Mouse (Mus musculus) midbrain, embryonic 14.5 days (tissue): Measurements from ENCODE around the gene Mst1r. TPM values are rescaled to one million over a fixed set of nuclear protein-coding genes. Genes with fewer than 3 reads are reported as not detected.

Experiments
- ATAC-seq: fragments of 200-750 bp; cut with Nextera tagmentation; 2 replicates; pipeline ENCODE4 v1.8.0; 2017; ENCODE audit warnings: moderate number of reproducible peaks, moderate library complexity; ENCODE audit not compliant: low FRiP score, low TSS enrichment
- DNase-seq: peaks from one replicate; pipeline ENCODE4 v3.0.0-alpha.2; 2015
- H3K27ac ChIP-seq: fragments of 300-500 bp; sonication (generic); replicated peaks from 2 replicates; pipeline ENCODE4 v1.5.1; 2014; ENCODE audit warnings: mild to moderate bottlenecking, low read depth, low read length, moderate library complexity
- H3K27me3 ChIP-seq: fragments of 300-500 bp; sonication (generic); 2 replicates; pipeline ENCODE4 v1.6.1; 2014; ENCODE audit warnings: low read length, control low read depth, mixed read lengths; ENCODE audit not compliant: control insufficient read depth, insufficient read depth
- H3K36me3 ChIP-seq: fragments of 300-500 bp; sonication (generic); 2 replicates; pipeline ENCODE4 v1.6.1; 2014; ENCODE audit warnings: low read length, control low read depth; ENCODE audit not compliant: control insufficient read depth, insufficient read depth
- H3K4me1 ChIP-seq: fragments of 300-500 bp; sonication (generic); 2 replicates; pipeline ENCODE4 v1.6.1; 2014; ENCODE audit warnings: mild to moderate bottlenecking, antibody characterized with exemption, low read length, control low read depth; ENCODE audit not compliant: control insufficient read depth, insufficient read depth
- H3K4me2 ChIP-seq: fragments of 300-500 bp; sonication (generic); 2 replicates; pipeline ENCODE4 v1.6.1; 2014; ENCODE audit warnings: mild to moderate bottlenecking, low read length, moderate library complexity
- H3K4me3 ChIP-seq: fragments of 300-500 bp; sonication (generic); replicated peaks from 2 replicates; pipeline ENCODE4 v1.5.1; 2014; ENCODE audit warnings: low read depth, low read length
- H3K9ac ChIP-seq: fragments of 300-500 bp; sonication (generic); replicated peaks from 2 replicates; pipeline ENCODE4 v1.6.1; 2014; ENCODE audit warnings: mild to moderate bottlenecking, low read length, moderate library complexity
- H3K9me3 ChIP-seq: fragments of 300-500 bp; sonication (generic); 2 replicates; pipeline ENCODE4 v1.6.1; 2016; ENCODE audit warnings: low read length, control low read depth, mixed read lengths; ENCODE audit not compliant: control insufficient read depth
- WGBS: fragments of 180-500 bp; shearing (Covaris S2); extraction: QIAGEN DNeasy Blood & Tissue Kit; methylation state at CpG from one replicate; pipeline ENCODE4 v1.1.7; 2014; 5-methylcytosine and 5-hydroxymethylcytosine counted together
- polyA plus RNA-seq: library from polyadenylated mRNA; unstranded; fragments of >200 nt; fragmentation: Nextera tagmentation; extraction: Ambion mirVana; gene quantifications from 2 replicates; pipeline ENCODE4 v1.2.1, GENCODE M21; 2014

Gene Mst1r
- polyA plus RNA-seq, 1 experiment from 2014 or later: 0.58 TPM

DNA sequence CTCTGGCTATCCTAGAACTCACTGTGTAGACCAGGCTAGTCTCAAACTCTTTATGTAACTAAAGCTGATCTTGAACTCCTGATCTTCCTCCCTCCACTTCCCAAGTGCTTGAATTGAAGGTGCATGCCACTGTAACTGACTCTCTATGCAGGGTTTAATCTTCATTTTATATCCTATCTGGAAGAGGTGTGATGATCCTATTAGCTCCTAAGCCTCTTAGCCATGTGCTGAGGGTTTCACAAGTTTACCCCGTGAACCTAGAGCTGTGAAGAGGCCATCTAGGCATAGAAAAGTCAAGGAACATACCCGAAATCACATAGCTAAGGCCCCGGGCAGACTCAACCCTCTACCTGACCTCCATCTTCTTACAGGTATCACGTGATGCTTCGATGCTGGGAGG lies 12.8 kb downstream of the Mst1r start:
- Histone ChIP-seq H3K4me1 (peaks cover 16% of the 10 kb centered on the region), H3K4me3 (no peak overlapping the region), H3K9me3 (no peaks in the 10 kb centered on the region), H3K36me3 (no peaks in the 10 kb centered on the region), H3K4me2 (no peak overlapping the region), H3K27me3 (no peaks in the 10 kb centered on the region), H3K27ac (no peak overlapping the region), H3K9ac (no peak overlapping the region)
- DNase-seq (no peak), ATAC-seq (no peak)
- WGBS: 77% methylated on average over 5 of the region's 5 CpGs

DNA sequence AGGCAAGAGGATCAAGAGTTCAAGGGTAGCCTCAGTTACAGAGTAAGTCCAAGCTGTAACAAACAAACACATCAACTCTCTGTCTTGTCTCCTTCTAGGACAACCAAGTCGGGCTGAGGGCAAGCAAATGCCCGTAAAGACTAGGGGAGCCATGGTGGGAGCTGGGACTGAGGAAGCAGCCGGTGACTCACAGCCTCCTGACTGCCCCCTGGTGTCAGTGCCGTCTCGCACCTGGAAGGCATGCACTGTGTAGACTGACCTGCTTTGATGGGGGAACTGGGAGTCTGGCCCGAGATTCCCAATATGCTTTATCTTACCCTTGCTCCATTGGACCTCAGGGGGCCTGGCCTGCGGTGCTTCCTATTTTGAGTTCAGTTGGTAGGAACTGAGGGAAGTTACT lies 16.3 kb downstream of the Mst1r start:
- Histone ChIP-seq H3K4me3 (no peak overlapping the region), H3K9ac (no peak overlapping the region), H3K36me3 (no peaks in the 10 kb centered on the region), H3K27ac (no peak overlapping the region), H3K4me1 (peaks cover 26% of the 10 kb centered on the region), H3K4me2 (no peak overlapping the region), H3K9me3 (no peaks in the 10 kb centered on the region), H3K27me3 (no peaks in the 10 kb centered on the region)
- ATAC-seq: no peak
- 26% methylated on average over 7 of the region's 7 CpGs for WGBS
- DNase-seq: no peak

DNA sequence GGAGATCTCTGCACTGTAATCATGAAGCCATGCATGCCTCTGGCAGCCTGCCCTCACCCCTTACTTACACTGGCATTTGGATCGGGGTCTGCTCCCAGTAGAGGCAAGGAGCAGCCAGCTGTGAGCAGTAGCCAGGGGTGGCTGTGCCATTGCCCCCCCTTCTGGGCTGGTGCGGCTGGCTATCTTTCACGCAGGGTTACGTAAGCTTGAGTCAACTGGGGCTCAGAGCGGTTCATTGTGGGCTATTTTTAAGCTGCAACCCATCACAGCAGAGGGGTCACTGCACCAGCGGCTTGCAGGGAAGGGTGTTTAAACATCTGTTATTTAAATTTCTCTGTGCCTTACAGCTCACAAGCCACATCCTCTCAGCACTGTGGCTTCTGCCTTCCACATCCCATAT lies 17.3 kb downstream of the Mst1r start:
- H3K36me3 ChIP-seq: no peaks in the 10 kb centered on the region
- H3K9ac ChIP-seq: no peak overlapping the region; the same call in 1 of the 2 replicates
- H3K9me3 ChIP-seq: no peaks in the 10 kb centered on the region
- H3K4me2 ChIP-seq: no peak overlapping the region
- H3K4me3 ChIP-seq: no peak overlapping the region
- no peak overlapping the region for H3K27ac ChIP-seq
- ATAC-seq (no peak), DNase-seq (peak; percentile 20)
- peaks cover 18% of the 10 kb centered on the region for H3K4me1 ChIP-seq
- H3K27me3 ChIP-seq: no peaks in the 10 kb centered on the region
- 39% methylated on average over 6 of the region's 6 CpGs for WGBS

DNA sequence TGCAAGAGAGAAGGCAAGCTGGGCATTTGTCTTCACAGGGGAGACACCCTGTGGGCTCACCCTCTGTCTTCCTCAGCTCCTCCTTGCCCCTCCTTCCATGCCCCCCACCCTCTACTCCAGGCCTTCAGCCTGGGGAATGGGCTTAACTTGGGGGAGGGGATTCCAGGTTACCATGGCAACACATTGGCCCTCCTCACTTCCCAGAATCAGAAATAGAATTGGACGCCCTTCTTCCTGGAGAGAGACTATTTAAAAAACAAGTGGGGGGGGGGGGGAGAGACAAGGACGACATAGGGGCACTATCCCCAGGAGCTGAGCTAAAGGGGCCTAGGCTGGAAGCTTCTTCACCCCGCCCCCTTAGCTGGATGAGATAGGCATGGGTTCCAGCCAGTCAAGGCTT lies 18.6 kb downstream of the Mst1r start:
- WGBS: 7% methylated on average over 3 of the region's 3 CpGs
- DNase-seq: peak; percentile 47
- Histone ChIP-seq H3K4me3 (no peak overlapping the region), H3K27me3 (no peaks in the 10 kb centered on the region), H3K4me1 (peaks cover 18% of the 10 kb centered on the region), H3K36me3 (no peaks in the 10 kb centered on the region), H3K4me2 (no peak overlapping the region), H3K9me3 (no peaks in the 10 kb centered on the region), H3K27ac (no peak overlapping the region), H3K9ac (no peak overlapping the region)
- no peak for ATAC-seq

DNA sequence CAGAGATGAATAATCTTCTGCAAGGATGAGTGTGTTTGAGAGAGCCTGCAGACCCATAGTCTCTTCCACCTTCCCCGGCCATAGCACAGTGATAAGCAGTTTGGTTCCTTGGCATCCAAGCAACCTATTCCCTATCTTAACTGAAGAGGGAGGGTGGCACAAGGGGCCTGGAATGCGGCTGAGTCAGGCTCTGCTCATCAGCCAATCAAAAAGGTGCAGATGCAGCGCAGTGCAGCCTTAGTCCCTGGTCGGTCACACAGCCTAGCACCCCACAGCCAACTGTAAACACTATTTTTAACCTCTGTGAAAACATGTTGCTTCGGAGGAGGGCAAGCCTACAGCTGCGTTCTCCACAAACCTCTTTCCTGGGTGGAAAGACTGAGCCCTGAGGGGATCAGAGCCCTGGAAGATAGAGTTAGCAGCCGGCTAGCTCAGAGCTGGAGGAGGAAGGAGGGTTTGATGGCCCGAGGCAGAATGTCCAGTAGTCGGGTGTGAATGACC lies 20.3 kb downstream of the Mst1r start:
- ATAC-seq: no peak
- H3K4me3 ChIP-seq: no peak overlapping the region
- H3K27me3 ChIP-seq: no peaks in the 10 kb centered on the region
- peaks cover 18% of the 10 kb centered on the region for H3K4me1 ChIP-seq
- no peak for DNase-seq
- no peak overlapping the region for H3K27ac ChIP-seq
- no peak overlapping the region for H3K9ac ChIP-seq
- H3K9me3 ChIP-seq: no peaks in the 10 kb centered on the region
- no peaks in the 10 kb centered on the region for H3K36me3 ChIP-seq
- 65% methylated on average over 9 of the region's 9 CpGs for WGBS
- no peak overlapping the region for H3K4me2 ChIP-seq

DNA sequence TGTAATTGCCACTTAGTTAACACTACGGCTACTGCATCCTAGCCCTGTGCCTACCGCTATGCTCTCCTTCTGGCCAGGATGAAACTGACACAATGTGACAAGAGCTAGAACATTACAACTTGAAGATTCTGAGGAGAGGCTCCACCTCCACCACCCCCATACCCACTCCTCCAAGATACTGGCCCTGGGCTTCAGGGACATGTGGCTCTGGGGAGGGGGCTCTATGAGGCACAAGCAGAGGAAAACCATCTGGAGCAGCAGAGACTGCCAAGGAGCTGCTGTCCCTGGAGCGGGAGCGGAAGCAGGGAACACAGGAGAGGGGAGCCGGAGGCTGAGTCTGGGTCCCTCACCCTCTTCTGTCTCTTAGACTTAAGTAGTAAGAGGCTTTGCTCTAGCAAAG lies 21.1 kb downstream of the Mst1r start:
- DNase-seq (no peak), ATAC-seq (no peak)
- no peaks in the 10 kb centered on the region for H3K36me3 ChIP-seq
- no peak overlapping the region for H3K27ac ChIP-seq
- no peaks in the 10 kb centered on the region for H3K27me3 ChIP-seq
- H3K4me1 ChIP-seq: peaks cover 18% of the 10 kb centered on the region
- H3K9ac ChIP-seq: no peak overlapping the region
- no peak overlapping the region for H3K4me2 ChIP-seq
- no peaks in the 10 kb centered on the region for H3K9me3 ChIP-seq
- 87% methylated on average over 5 of the region's 5 CpGs for WGBS
- H3K4me3 ChIP-seq: no peak overlapping the region

DNA sequence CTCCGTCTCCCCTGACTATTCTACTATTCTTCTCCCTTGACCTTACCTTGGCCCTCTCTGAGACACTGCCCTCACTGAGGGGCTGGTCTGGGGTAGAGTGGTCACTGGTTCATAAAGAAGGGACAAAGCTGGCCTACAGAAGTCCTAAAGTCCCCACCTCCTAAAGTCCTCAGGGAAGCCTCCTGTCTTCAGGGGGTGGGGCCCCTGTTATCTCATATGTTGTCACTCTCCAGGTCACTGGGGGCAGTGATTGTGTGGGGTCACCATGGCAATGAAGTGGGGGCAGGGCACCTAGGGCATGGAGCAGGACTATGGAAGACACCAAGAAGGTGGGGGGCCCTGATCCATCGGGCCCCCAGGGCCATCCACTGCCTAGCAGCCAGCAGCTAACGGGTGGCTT lies 21.5 kb downstream of the Mst1r start, which contains the start of gene Actl11:
TSS of gene Actl11 (plus strand) at position 301 of the 400 bp plus-strand sequence.
- peaks cover 18% of the 10 kb centered on the region for H3K4me1 ChIP-seq
- DNase-seq: no peak
- H3K27me3 ChIP-seq: no peaks in the 10 kb centered on the region
- H3K27ac ChIP-seq: no peak within 1 kb of the TSS
- H3K4me3 ChIP-seq: no peak within 1 kb of the TSS
- no peak within 1 kb of the TSS for H3K9ac ChIP-seq
- no peaks in the 10 kb centered on the region for H3K9me3 ChIP-seq
- no peaks in the 10 kb centered on the region for H3K36me3 ChIP-seq
- no peak for ATAC-seq
- WGBS: 75% methylated on average over 3 of the region's 3 CpGs
- H3K4me2 ChIP-seq: no peak within 1 kb of the TSS

DNA sequence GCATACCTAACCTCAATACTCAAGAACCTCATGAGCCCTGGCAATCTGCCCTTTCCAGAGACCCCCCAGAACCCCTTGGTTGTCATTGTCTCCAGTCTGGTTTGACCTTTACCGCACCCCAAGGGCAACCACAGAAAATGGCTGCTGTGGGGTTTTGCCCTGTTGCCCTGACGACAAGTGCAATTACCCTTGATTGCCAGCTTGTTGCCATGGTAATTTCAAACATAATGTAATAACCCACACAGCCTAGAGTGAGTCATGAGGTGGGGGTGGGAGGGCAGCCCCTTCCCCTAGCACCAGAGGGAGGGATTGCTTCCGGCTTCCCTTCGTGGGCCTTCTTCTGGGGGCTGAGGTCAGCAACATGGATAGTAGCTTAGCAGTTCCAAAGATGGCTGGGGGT lies 25.5 kb downstream of the Mst1r start:
- no peak overlapping the region for H3K4me2 ChIP-seq
- H3K4me3 ChIP-seq: no peak overlapping the region
- H3K4me1 ChIP-seq: peaks cover 16% of the 10 kb centered on the region; the same call in 1 of the 2 replicates
- no peak overlapping the region for H3K9ac ChIP-seq
- 81% methylated on average over 4 of the region's 4 CpGs for WGBS
- no peaks in the 10 kb centered on the region for H3K9me3 ChIP-seq
- ATAC-seq: no peak
- no peak for DNase-seq
- no peaks in the 10 kb centered on the region for H3K27me3 ChIP-seq
- no peak overlapping the region for H3K27ac ChIP-seq
- no peaks in the 10 kb centered on the region for H3K36me3 ChIP-seq

DNA sequence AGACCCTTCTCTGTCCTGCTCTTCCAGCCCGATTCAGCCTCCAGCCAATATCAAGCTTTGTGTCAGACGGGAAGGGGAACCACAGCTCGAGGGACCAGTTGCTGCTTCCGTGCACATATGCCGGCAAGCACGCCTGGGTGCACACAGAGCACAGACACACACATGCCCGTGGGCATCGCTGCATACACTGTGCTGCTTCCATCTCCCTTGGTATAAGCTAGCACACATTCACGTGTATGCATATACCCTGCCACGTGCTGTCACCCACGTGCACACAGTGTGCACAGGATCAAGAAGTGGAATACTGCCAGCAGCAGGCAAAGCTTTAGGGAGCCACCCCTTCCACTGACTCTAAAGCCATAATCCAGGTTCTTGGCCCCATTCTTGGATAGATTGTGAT lies 27.5 kb downstream of the Mst1r start:
- H3K9me3 ChIP-seq: no peaks in the 10 kb centered on the region
- no peak overlapping the region for H3K9ac ChIP-seq
- no peaks in the 10 kb centered on the region for H3K36me3 ChIP-seq
- peaks cover 16% of the 10 kb centered on the region; the same call in 1 of the 2 replicates for H3K4me1 ChIP-seq
- H3K4me3 ChIP-seq: no peak overlapping the region
- DNase-seq (no peak), ATAC-seq (no peak)
- no peaks in the 10 kb centered on the region for H3K27me3 ChIP-seq
- no peak overlapping the region for H3K4me2 ChIP-seq
- whole genome bisulfite sequencing: 86% methylated on average over 11 of the region's 11 CpGs
- no peak overlapping the region for H3K27ac ChIP-seq
